Mouse (Mus musculus): ENCODE measurements around the gene Iqcn. TPM values are rescaled to one million over a fixed set of nuclear protein-coding genes. Genes with fewer than 3 reads are reported as not detected.
A peak's percentile ranks its signal among the peaks of the same experiment; 100 is the strongest.

Iqcn gene
- total RNA-seq, 2 experiments from 2014 or later, result not detected

DNA sequence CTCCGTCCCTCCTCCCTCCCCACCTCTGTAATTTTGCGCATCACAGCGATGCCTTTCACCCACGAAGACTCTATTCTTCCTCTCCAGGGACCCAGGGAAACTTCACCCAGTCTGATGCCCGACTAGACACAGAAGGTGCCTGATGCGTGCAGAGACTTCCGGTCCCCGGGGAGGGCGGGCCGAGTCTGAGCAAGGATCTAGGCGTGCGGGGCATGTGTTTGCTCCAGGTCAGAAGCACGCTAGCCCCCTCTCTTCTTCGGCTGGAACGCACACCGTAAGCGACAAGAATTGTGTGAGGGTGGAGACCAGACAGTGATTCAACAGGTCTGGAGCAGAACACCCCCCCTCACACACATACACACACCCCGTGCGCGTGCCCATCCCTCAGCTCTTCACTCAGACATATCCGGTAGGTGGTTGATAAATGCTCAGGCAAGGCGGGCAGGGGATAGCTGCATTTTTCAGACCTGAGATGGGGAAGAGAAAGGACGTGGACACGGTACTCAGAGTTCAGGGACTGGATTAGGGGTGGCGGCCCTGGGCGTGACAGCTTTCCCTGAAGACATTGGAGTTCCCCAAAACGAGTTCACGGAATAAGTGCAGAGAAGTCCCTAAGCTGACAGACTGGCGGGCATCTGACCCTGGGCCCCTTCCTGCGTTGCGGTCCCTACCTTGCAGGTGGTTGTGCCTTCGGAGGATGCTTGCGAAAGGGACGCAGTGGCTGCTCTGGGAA, 62.7 kb downstream of the Iqcn start:
- intact Hi-C loops (cut with DNase I), result loop anchor here (5.0 kb wide), 1 partner anchor 76 kb away; no protein-coding TSS in a partner anchor
- no peak for TF ChIP-seq CTCF (IDR thresholded peaks at IDR 0.05)
- DNase-seq, result peak; percentile 70
- Histone ChIP-seq H3K4me3 (peak overlapping the region; percentile 65), H3K27ac (peak overlapping the region; percentile 84)

DNA sequence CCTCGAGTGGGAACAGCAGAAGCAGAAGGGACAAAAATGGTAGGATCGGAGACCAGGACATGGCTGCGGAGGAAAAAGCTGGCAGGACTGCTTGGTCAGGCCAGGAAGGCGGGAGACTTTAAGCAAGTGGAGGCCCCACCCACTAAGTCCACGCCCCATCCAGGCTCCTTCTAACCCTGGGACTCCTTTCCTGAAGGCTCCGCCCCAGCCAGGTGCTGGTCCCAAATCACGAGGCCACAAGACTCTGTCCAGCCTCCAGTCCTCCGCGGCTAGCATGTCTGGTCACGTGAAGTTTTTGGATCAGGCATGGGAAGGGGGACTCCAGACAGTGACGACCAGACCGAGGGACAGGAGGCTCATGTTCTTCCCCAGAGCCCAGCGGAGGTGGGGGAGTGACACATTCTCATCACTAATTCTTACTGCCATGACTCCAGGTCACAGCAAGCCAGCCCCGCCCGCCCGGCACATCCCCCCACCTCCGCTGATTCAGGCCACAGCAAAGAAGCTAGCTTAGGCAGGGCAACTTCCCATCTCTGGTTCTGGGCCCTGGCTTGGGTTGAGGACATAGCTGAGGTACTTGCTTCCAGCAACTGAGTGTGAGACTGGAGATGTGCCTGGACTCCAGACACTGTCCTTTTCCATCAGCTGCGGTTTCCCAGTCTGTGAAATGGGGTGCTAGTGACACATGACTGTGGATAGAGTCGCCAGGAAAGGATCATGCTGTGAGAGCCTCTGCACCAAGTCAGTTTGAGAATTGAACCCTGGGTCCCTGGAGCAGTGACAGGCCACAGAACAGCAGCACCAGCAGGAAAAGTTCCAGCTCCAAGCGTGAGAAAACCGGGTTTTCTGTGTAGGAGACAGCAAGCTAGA, 63.5 kb downstream of the Iqcn start:
- peak overlapping the region; percentile 65 for H3K4me3 ChIP-seq
- DNase-seq, result peak; percentile 82
- H3K27ac ChIP-seq, result peak overlapping the region; percentile 84
- intact Hi-C loops (cut with DNase I), result loop anchor here (5.0 kb wide), 1 partner anchor 75 kb away; no protein-coding TSS in a partner anchor
- no peak for TF ChIP-seq CTCF (IDR thresholded peaks at IDR 0.05)

Other genes with a start within 250 kb of the Iqcn start
- 1 to 10 TPM; 6.7 to 8.5 TPM for gene Klhl26, start 226.5 kb upstream of the Iqcn start, total RNA-seq (2021)
- gene Tmem59l, start 216.1 kb upstream of the Iqcn start, total RNA-seq (2021), result not detected
- 1 to 10 TPM; 2.5 to 3.2 TPM for gene Crlf1, start 210.3 kb upstream of the Iqcn start, total RNA-seq (2021)
- 100 to 1,000 TPM; 146 to 148 TPM for gene Rex1bd, start 196.7 kb upstream of the Iqcn start, total RNA-seq (2021)
- gene Uba52, start 192.7 kb upstream of the Iqcn start, total RNA-seq (2021), result 100 to 1,000 TPM; 777 to 924 TPM
- 100 to 1,000 TPM; 108 to 112 TPM for gene Fkbp8, start 175.7 kb upstream of the Iqcn start, total RNA-seq (2021)
- 10 to 100 TPM; 70.4 to 83.9 TPM for gene Kxd1, start 175.5 kb upstream of the Iqcn start, total RNA-seq (2021)
- 10 to 100 TPM; 11.9 to 14.6 TPM for gene Ell, start 164.0 kb upstream of the Iqcn start, total RNA-seq (2021)
- 1 to 10 TPM; 3.2 to 4.3 TPM for gene Isyna1, start 109.1 kb upstream of the Iqcn start, total RNA-seq (2021)
- 10 to 100 TPM in 1 of 2 experiments, 1 to 10 TPM in 1; 9.2 to 14.4 TPM for gene Ssbp4, start 94.6 kb upstream of the Iqcn start, total RNA-seq (2021)
- under 1 TPM; 0.42 to 0.48 TPM for gene Lrrc25, start 87.3 kb upstream of the Iqcn start, total RNA-seq (2021)
- under 1 TPM in 1 of 2 experiments, not detected in 1; 0.28 TPM for gene Gdf15, start 71.0 kb upstream of the Iqcn start, total RNA-seq (2021)
- 10 to 100 TPM in 1 of 2 experiments, 1 to 10 TPM in 1; 9.3 to 22.5 TPM for gene Pgpep1, start 43.1 kb upstream of the Iqcn start, total RNA-seq (2021)
- gene Lsm4, start 30.2 kb upstream of the Iqcn start, total RNA-seq (2021), result 10 to 100 TPM; 61.7 to 65.6 TPM
- 10 to 100 TPM; 35.5 to 54.5 TPM for gene Jund, start 4.5 kb upstream of the Iqcn start, total RNA-seq (2021)
- not detected for gene Gm3336, start 15.1 kb downstream of the Iqcn start, total RNA-seq (2021)
- gene Pde4c, start 20.3 kb downstream of the Iqcn start, total RNA-seq (2021), result 1 to 10 TPM; 2.4 to 3.0 TPM
- gene Rab3a, start 51.2 kb downstream of the Iqcn start, total RNA-seq (2021), result 10 to 100 TPM; 31.9 to 39.8 TPM
- gene Mpv17l2, start 57.5 kb downstream of the Iqcn start, total RNA-seq (2021), result 10 to 100 TPM; 21.0 to 22.8 TPM
- 10 to 100 TPM; 13.9 to 16.2 TPM for gene Pik3r2, start 73.3 kb downstream of the Iqcn start, total RNA-seq (2021)
- 1 to 10 TPM; 2.7 to 3.6 TPM for gene Mast3, start 101.6 kb downstream of the Iqcn start, total RNA-seq (2021)
- gene Il12rb1, start 105.0 kb downstream of the Iqcn start, total RNA-seq (2021), result not detected
- gene Arrdc2, start 136.3 kb downstream of the Iqcn start, total RNA-seq (2021), result 100 to 1,000 TPM in 1 of 2 experiments, 10 to 100 TPM in 1; 66.5 to 182 TPM
- gene Kcnn1, start 159.8 kb downstream of the Iqcn start, total RNA-seq (2021), result 10 to 100 TPM; 18.1 to 21.5 TPM
- 10 to 100 TPM; 65.6 to 73.1 TPM for gene Ccdc124, start 170.5 kb downstream of the Iqcn start, total RNA-seq (2021)
- not detected for gene Slc5a5, start 189.3 kb downstream of the Iqcn start, total RNA-seq (2021)
- 1,000 to 10,000 TPM in 1 of 2 experiments, 100 to 1,000 TPM in 1; 932 to 1,039 TPM for gene Rpl18a, start 194.0 kb downstream of the Iqcn start, total RNA-seq (2021)
- 10 to 100 TPM; 10.6 to 11.2 TPM for gene Map1s, start 202.5 kb downstream of the Iqcn start, total RNA-seq (2021)